Mouse (Mus musculus) G1E-ER4 (cell line): ENCODE data around the gene Lrrc7. TPM values are rescaled to one million over a fixed set of nuclear protein-coding genes. Genes with fewer than 3 reads are reported as not detected.

Source experiments
- GATA1 ChIP-seq: IDR thresholded peaks from one replicate; pipeline ENCODE4 v1.8.0; 2012; ENCODE audit warnings: low read length, inconsistent platforms
- polyA plus RNA-seq: library from polyadenylated mRNA; stranded (reverse); fragments of >175 nt; gene quantifications from 2 replicates; pipeline ENCODE4 v1.2.3, GENCODE M21; 2012

Gene Lrrc7
- polyA plus RNA-seq, 1 experiment = not detected

- no peak for TF ChIP-seq GATA1
Observed at GRCm38 (mm10) chr3:158155515-158156286, 406.3 kb downstream of the Lrrc7 start.

GRCm38 (mm10) chr3:158154134-158154533 is 407.9 kb downstream of the Lrrc7 start:
- TF ChIP-seq GATA1 = no peak

- TF ChIP-seq GATA1 = no peak
Observed at GRCm38 (mm10) chr3:158148998-158149397, 413.0 kb downstream of the Lrrc7 start.

- TF ChIP-seq GATA1 = no peak
Observed at GRCm38 (mm10) chr3:158140629-158141028, 421.4 kb downstream of the Lrrc7 start.

GRCm38 (mm10) chr3:158137796-158138195 is 424.2 kb downstream of the Lrrc7 start:
- TF ChIP-seq GATA1 = no peak

- TF ChIP-seq GATA1 = no peak
Observed at GRCm38 (mm10) chr3:158131672-158132071, 430.3 kb downstream of the Lrrc7 start.

- no peak for TF ChIP-seq GATA1
Observed at GRCm38 (mm10) chr3:158131233-158131632, 430.8 kb downstream of the Lrrc7 start.

- TF ChIP-seq GATA1 = no peak
Observed at GRCm38 (mm10) chr3:158122899-158123298, 439.1 kb downstream of the Lrrc7 start.

GRCm38 (mm10) chr3:158105260-158105659 is 456.8 kb downstream of the Lrrc7 start:
- TF ChIP-seq GATA1 = no peak

GRCm38 (mm10) chr3:158103467-158103866 is 458.6 kb downstream of the Lrrc7 start:
- TF ChIP-seq GATA1 = no peak

- TF ChIP-seq GATA1 = no peak
Observed at GRCm38 (mm10) chr3:158093919-158094318, 468.1 kb downstream of the Lrrc7 start.

GRCm38 (mm10) chr3:158091601-158092000 is 470.4 kb downstream of the Lrrc7 start:
- no peak for TF ChIP-seq GATA1

- no peak for TF ChIP-seq GATA1
Observed at GRCm38 (mm10) chr3:158077828-158078227, 484.2 kb downstream of the Lrrc7 start.

- no peak for TF ChIP-seq GATA1
Observed at GRCm38 (mm10) chr3:158077380-158077772, 484.6 kb downstream of the Lrrc7 start.

- no peak for TF ChIP-seq GATA1
Observed at GRCm38 (mm10) chr3:158076685-158077379, 485.2 kb downstream of the Lrrc7 start.

- no peak for TF ChIP-seq GATA1
Observed at GRCm38 (mm10) chr3:158075004-158075403, 487.0 kb downstream of the Lrrc7 start.
